Mouse (Mus musculus): ENCODE data around the gene Kcnj14. TPM values are rescaled to one million over a fixed set of nuclear protein-coding genes. Genes with fewer than 3 reads are reported as not detected.

Gene Kcnj14
- total RNA-seq, 2 experiments from 2014 or later, result 1.6 to 1.9 TPM

GRCm38 (mm10) chr7:45786661-45787413 is 37.7 kb downstream of the Kcnj14 start:
- H3K27ac ChIP-seq, result peak overlapping the region; percentile 98
- DNase-seq (ENCODE audit: low spot score in 2 of 2), result peak; percentile 67 to 73
- TF ChIP-seq CTCF (conservative IDR thresholded peaks at IDR 0.05), result no peak
- H3K4me3 ChIP-seq, result peak overlapping the region; percentile 83

DNA sequence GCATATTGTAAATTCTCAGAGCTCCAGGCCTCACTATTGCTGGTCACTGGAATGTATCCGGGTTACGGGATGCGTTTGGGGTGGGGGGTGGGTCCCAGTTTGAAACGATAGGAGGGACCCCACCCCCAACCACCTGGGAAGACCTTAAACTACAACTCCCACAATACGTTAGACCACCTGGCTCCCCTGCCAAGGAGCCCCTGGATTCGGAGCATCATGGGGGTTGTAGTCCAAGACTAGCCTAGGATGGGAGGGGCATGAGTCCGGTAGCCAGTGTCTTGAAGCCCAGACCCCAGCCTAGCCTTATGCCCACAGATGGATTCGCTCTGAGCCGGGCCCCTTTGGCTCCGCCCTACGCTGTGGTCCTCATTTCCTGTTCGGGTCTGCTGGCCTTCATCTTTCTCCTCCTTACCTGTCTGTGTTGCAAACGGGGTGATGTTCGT is 38.4 kb downstream of the Kcnj14 start:
- Histone ChIP-seq H3K27ac (peak overlapping the region; percentile 98), H3K4me3 (peak overlapping the region; percentile 83)
- no peak for DNase-seq (ENCODE audit: low spot score in 2 of 2)
- TF ChIP-seq CTCF (conservative IDR thresholded peaks at IDR 0.05), result no peak

- TF ChIP-seq CTCF (conservative IDR thresholded peaks at IDR 0.05), result no peak
- Histone ChIP-seq H3K4me3 (peak overlapping the region; percentile 83), H3K27ac (peak overlapping the region; percentile 98)
- DNase-seq (ENCODE audit: low spot score in 2 of 2), result no peak
Measured at GRCm38 (mm10) chr7:45785388-45786135, 39.0 kb downstream of the Kcnj14 start.

- Histone ChIP-seq H3K4me3 (peak within 1 kb of the TSS; percentile 83), H3K27ac (peak within 1 kb of the TSS; percentile 98)
- peak; percentile 95 to 96 for DNase-seq (ENCODE audit: low spot score in 2 of 2)
- TF ChIP-seq CTCF (conservative IDR thresholded peaks at IDR 0.05), result no peak
Measured at GRCm38 (mm10) chr7:45784524-45785372, 39.8 kb downstream of the Kcnj14 start, which contains the start of gene Sult2b1. Sult2b1 (minus strand) TSS chr7:45784669.

GRCm38 (mm10) chr7:45783511-45784091 is 41.0 kb downstream of the Kcnj14 start, which contains the start of gene Lmtk3:
Lmtk3 (plus strand) TSS chr7:45783738.
- Histone ChIP-seq H3K27ac (peak within 1 kb of the TSS; percentile 98), H3K4me3 (peak within 1 kb of the TSS; percentile 83)
- TF ChIP-seq CTCF (conservative IDR thresholded peaks at IDR 0.05), result peak; percentile 46
- DNase-seq (ENCODE audit: low spot score in 2 of 2), result peak; percentile 67 to 70

GRCm38 (mm10) chr7:45782271-45782670 is 42.3 kb downstream of the Kcnj14 start:
- no peak for TF ChIP-seq CTCF (conservative IDR thresholded peaks at IDR 0.05)

GRCm38 (mm10) chr7:45779081-45779641 is 45.4 kb downstream of the Kcnj14 start:
- Histone ChIP-seq H3K4me3 (0 out of 2 replicates have a peak overlapping the region, but pooled peaks have one; percentile 6), H3K27ac (no peak overlapping the region)
- TF ChIP-seq CTCF (conservative IDR thresholded peaks at IDR 0.05), result no peak
- no peak for DNase-seq (ENCODE audit: low spot score in 2 of 2)

More at GRCm38 (mm10) chr7:45782271-45782670, 42.3 kb downstream of the Kcnj14 start:
- DNase-seq (ENCODE audit: low spot score in 2 of 2), result no peak
- Histone ChIP-seq H3K27ac (peak overlapping the region; percentile 46; the same call in 1 of the 2 replicates), H3K4me3 (no peak overlapping the region)

GRCm38 (mm10) chr7:45775237-45775636 is 49.3 kb downstream of the Kcnj14 start:
- TF ChIP-seq CTCF (conservative IDR thresholded peaks at IDR 0.05), result no peak
- DNase-seq (ENCODE audit: low spot score in 2 of 2), result no peak
- Histone ChIP-seq H3K27ac (no peak overlapping the region), H3K4me3 (no peak overlapping the region)

DNA sequence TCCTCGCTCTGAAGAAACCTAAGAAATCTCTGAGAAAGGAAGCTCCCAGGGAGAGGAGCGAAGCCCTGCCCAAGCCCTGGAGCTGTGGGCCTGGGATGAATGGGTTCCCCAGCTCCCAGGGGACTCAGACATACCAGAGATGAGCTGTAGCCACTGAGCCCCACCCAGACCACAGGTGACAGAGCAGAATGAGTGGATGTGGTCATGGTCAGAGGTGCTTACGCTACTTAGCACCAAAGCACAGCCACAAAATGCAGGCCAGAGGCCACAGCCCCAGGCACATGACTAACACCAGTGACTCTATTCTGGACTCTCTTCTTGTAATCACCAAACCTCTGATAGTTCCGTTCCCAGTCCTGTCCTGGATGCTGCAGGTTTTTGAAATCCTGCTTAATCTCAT is 53.5 kb downstream of the Kcnj14 start:
- H3K27ac ChIP-seq, result no peak overlapping the region
- no peak overlapping the region for H3K4me3 ChIP-seq
- TF ChIP-seq CTCF (conservative IDR thresholded peaks at IDR 0.05), result no peak
- no peak for DNase-seq (ENCODE audit: low spot score in 2 of 2)

- DNase-seq (ENCODE audit: low spot score in 2 of 2), result no peak
- Histone ChIP-seq H3K27ac (no peak overlapping the region), H3K4me3 (no peak overlapping the region)
- TF ChIP-seq CTCF (conservative IDR thresholded peaks at IDR 0.05), result no peak
Measured at GRCm38 (mm10) chr7:45770427-45771082, 54.0 kb downstream of the Kcnj14 start.

DNA sequence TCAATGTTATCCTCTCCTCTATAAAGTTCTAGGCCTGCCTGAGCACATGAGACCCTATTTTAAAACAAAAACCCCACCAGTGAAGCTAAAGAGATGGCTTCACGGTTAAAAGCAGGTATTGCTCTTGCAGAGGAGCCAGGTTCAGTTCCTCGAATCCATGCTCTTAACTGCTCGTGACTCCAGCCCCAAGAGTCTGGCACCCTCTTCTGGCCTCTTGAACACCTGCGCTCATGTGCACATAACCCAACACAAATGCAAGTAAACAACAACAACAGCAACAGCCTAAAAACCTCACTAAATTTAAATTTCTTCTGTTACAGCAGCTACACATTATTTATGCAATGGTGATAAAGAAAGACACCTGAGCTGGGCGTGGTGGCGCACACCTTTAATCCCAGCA is 57.1 kb downstream of the Kcnj14 start:
- Histone ChIP-seq H3K27ac (no peak overlapping the region), H3K4me3 (no peak overlapping the region)
- DNase-seq (ENCODE audit: low spot score in 2 of 2), result no peak
- TF ChIP-seq CTCF (conservative IDR thresholded peaks at IDR 0.05), result no peak
